8 mouse cellular contexts compared by ENCODE assay signal in genomic region chr2:14054716-14055115, GRCm38 (mm10). TPM values are rescaled to one million over a fixed set of nuclear protein-coding genes. Genes with fewer than 3 reads are reported as not detected.
DNase-seq lines count a peak whose midpoint lies in the region; ATAC-seq and TF ChIP-seq lines count a peak whose summit lies in the region.

No protein-coding gene starts in this region.

- peak overlapping the region; percentile 82 for H3K27ac ChIP-seq in embryonic facial prominence, embryonic 14.5 days (replicated peaks; ENCODE audit: low read depth, low read length)
- H3K27ac ChIP-seq in limb, embryonic 11.5 days (replicated peaks; ENCODE audit: low read depth, low read length) = no peak overlapping the region; the same call in 1 of the 2 replicates
- H3K27ac ChIP-seq in neural tube, embryonic 15.5 days (replicated peaks) = peak overlapping the region; percentile 97

- H3K4me1 ChIP-seq in lung, adult 2 months (ENCODE audit: control insufficient read depth, insufficient read depth, low read length) = no peaks in the 10 kb centered on the region
- no peaks in the 10 kb centered on the region for H3K4me1 ChIP-seq in embryonic facial prominence, embryonic 14.5 days (ENCODE audit: control insufficient read depth, insufficient read depth, low read length)
- H3K4me1 ChIP-seq in limb, embryonic 11.5 days (ENCODE audit: control insufficient read depth, insufficient read depth, low read length) = no peaks in the 10 kb centered on the region
- H3K4me1 ChIP-seq in neural tube, embryonic 15.5 days = peaks cover 16% of the 10 kb centered on the region

- H3K9me3 ChIP-seq in embryonic facial prominence, embryonic 14.5 days (ENCODE audit: control insufficient read depth, low read length) = no peaks in the 10 kb centered on the region
- H3K9me3 ChIP-seq in limb, embryonic 11.5 days (ENCODE audit: control insufficient read depth, low read length) = no peaks in the 10 kb centered on the region
- H3K9me3 ChIP-seq in neural tube, embryonic 15.5 days (replicated peaks) = no peaks in the 10 kb centered on the region

- peak overlapping the region; percentile 72 for H3K4me3 ChIP-seq in lung, adult 2 months (replicated peaks; ENCODE audit: extremely low read depth, low read depth, low read length)
- H3K4me3 ChIP-seq in embryonic facial prominence, embryonic 14.5 days (ENCODE audit: low read depth, low read length) = peak overlapping the region; percentile 79
- H3K4me3 ChIP-seq in limb, embryonic 11.5 days (ENCODE audit: low read depth, low read length) = peak overlapping the region; percentile 72
- peak overlapping the region; percentile 74 for H3K4me3 ChIP-seq in neural tube, embryonic 15.5 days (replicated peaks)

- TF ChIP-seq CTCF in lung, adult 2 months (IDR thresholded peaks at IDR 0.05; ENCODE audit: insufficient read depth, low read length) = no peak

- peak overlapping the region; percentile 83 for H3K4me2 ChIP-seq in embryonic facial prominence, embryonic 14.5 days (ENCODE audit: low read depth, low read length)
- H3K4me2 ChIP-seq in limb, embryonic 11.5 days (ENCODE audit: low read depth, severe bottlenecking) = peak overlapping the region; percentile 80
- H3K4me2 ChIP-seq in neural tube, embryonic 15.5 days = peak overlapping the region; percentile 78

- DNase-seq in lung, adult 2 months = no peak
- no peak for DNase-seq in lung, postnatal 25 days (ENCODE audit: low spot score)
- DNase-seq in embryonic facial prominence, embryonic 14.5 days (ENCODE audit: low spot score) = no peak
- DNase-seq in limb, embryonic 11.5 days (ENCODE audit: low spot score) = no peak
- DNase-seq in kidney, postnatal 25 days = no peak
- DNase-seq in cerebellum, adult 9-11 months = no peak
- no peak for DNase-seq in thymus, postnatal 4 days

- no peaks in the 10 kb centered on the region for H3K27me3 ChIP-seq in embryonic facial prominence, embryonic 14.5 days (replicated peaks; ENCODE audit: control insufficient read depth, insufficient read depth, low read length)
- H3K27me3 ChIP-seq in limb, embryonic 11.5 days (ENCODE audit: control insufficient read depth, insufficient read depth, low read length) = no peaks in the 10 kb centered on the region
- no peaks in the 10 kb centered on the region for H3K27me3 ChIP-seq in neural tube, embryonic 15.5 days (replicated peaks)

- peak overlapping the region; percentile 80 for H3K9ac ChIP-seq in embryonic facial prominence, embryonic 14.5 days (ENCODE audit: low read depth, low read length)
- H3K9ac ChIP-seq in limb, embryonic 11.5 days (ENCODE audit: low read length) = peak overlapping the region; percentile 77
- H3K9ac ChIP-seq in neural tube, embryonic 15.5 days (replicated peaks) = peak overlapping the region; percentile 79

- 12% methylated on average over 6 of the region's 6 CpGs for WGBS in lung, adult 2 months
- WGBS in embryonic facial prominence, embryonic 14.5 days = 3% methylated on average over 6 of the region's 6 CpGs
- 2% methylated on average over 6 of the region's 6 CpGs for WGBS in limb, embryonic 11.5 days
- 3% methylated on average over 6 of the region's 6 CpGs for WGBS in neural tube, embryonic 15.5 days

- no peaks in the 10 kb centered on the region for H3K36me3 ChIP-seq in embryonic facial prominence, embryonic 14.5 days (ENCODE audit: control insufficient read depth, insufficient read depth, low read length)
- H3K36me3 ChIP-seq in limb, embryonic 11.5 days (ENCODE audit: control insufficient read depth, insufficient read depth, low read length) = no peaks in the 10 kb centered on the region
- no peaks in the 10 kb centered on the region for H3K36me3 ChIP-seq in neural tube, embryonic 15.5 days

- TF ChIP-seq POLR2A in lung, adult 2 months (IDR thresholded peaks at IDR 0.05; ENCODE audit: borderline replicate concordance, extremely low read depth, low read depth, low read length) = no peak

- ATAC-seq in embryonic facial prominence, embryonic 14.5 days (ENCODE audit: low read depth) = no peak
- ATAC-seq in limb, embryonic 11.5 days (ENCODE audit: insufficient number of reproducible peaks, low FRiP score, low TSS enrichment, low read depth) = peak; percentile 23; the same call in 1 of the 2 replicates
- peak; percentile 19 for ATAC-seq in neural tube, embryonic 15.5 days (ENCODE audit: low FRiP score)

RNA-seq across cellular contexts. Expression of gene Hacd1, which starts 1.2 kb away (rescaled TPM):
- polyA plus RNA-seq in lung, adult 2 months (2012; rRNA removed) = 23.6 and 28.2 TPM in 2 replicates
- polyA plus RNA-seq in embryonic facial prominence, embryonic 14.5 days (2014; fragmentation: Nextera tagmentation; extraction: Ambion mirVana) = 101 and 111 TPM in 2 replicates
- polyA plus RNA-seq in limb, embryonic 11.5 days (2014; fragmentation: Nextera tagmentation; extraction: Ambion mirVana) = 41.6 and 42.6 TPM in 2 replicates
- polyA plus RNA-seq in neural tube, embryonic 15.5 days (2015; fragmentation: Nextera tagmentation; extraction: Ambion mirVana) = 91.7 and 102 TPM in 2 replicates

RNA-seq across cellular contexts. Expression of gene Stam, which starts 19.2 kb away (rescaled TPM):
- 13.7 and 15.3 TPM in 2 replicates for polyA plus RNA-seq in lung, adult 2 months (2012; rRNA removed)
- 71.0 and 73.4 TPM in 2 replicates for polyA plus RNA-seq in embryonic facial prominence, embryonic 14.5 days (2014; fragmentation: Nextera tagmentation; extraction: Ambion mirVana)
- 83.0 and 86.8 TPM in 2 replicates for polyA plus RNA-seq in limb, embryonic 11.5 days (2014; fragmentation: Nextera tagmentation; extraction: Ambion mirVana)
- 120 and 128 TPM in 2 replicates for polyA plus RNA-seq in neural tube, embryonic 15.5 days (2015; fragmentation: Nextera tagmentation; extraction: Ambion mirVana)
